Mouse (Mus musculus) heart, adult 2 months (tissue): ENCODE measurements around the gene Itk. TPM values are rescaled to one million over a fixed set of nuclear protein-coding genes. Genes with fewer than 3 reads are reported as not detected.
A peak's percentile ranks its signal among the peaks of the same experiment; 100 is the strongest.

Experiments
- DNase-seq, 2 experiments: peaks; one replicate each; pipeline ENCODE4 v3.0.0; 2021
- H3K27ac ChIP-seq: fragments of 200-600 bp; 2 replicates; pipeline ENCODE4 v1.8.1; 2022
- H3K27me3 ChIP-seq: fragments of 200-500 bp; 2 replicates; pipeline ENCODE4 v1.6.1; 2012; ENCODE audit warnings: mild to moderate bottlenecking, low read length, inconsistent platforms, mixed read lengths; ENCODE audit not compliant: control insufficient read depth, insufficient read depth
- H3K36me3 ChIP-seq: fragments of 200-500 bp; 2 replicates; pipeline ENCODE4 v1.6.1; 2012; ENCODE audit warnings: low read length, inconsistent platforms; ENCODE audit not compliant: control insufficient read depth, insufficient read depth
- H3K4me1 ChIP-seq: fragments of 200-500 bp; 2 replicates; pipeline ENCODE4 v1.6.1; 2011; ENCODE audit warnings: low read length; ENCODE audit not compliant: control insufficient read depth, insufficient read depth
- H3K4me3 ChIP-seq: fragments of 200-600 bp; 2 replicates; pipeline ENCODE4 v1.8.1; 2022
- H3K79me2 ChIP-seq: fragments of 200-500 bp; replicated peaks from 2 replicates; pipeline ENCODE4 v1.6.1; 2012; ENCODE audit warnings: mild to moderate bottlenecking, inconsistent platforms, low read length, moderate library complexity, mixed read lengths; ENCODE audit not compliant: control insufficient read depth, insufficient read depth
- H3K9ac ChIP-seq: fragments of 200-500 bp; 2 replicates; pipeline ENCODE4 v1.6.1; 2012; ENCODE audit warnings: low read depth, mild to moderate bottlenecking, control low read depth, inconsistent platforms, low read length, mixed read lengths
- CTCF ChIP-seq: fragments of 200-600 bp; IDR thresholded peaks from 2 replicates; pipeline ENCODE4 v1.8.1; 2022; ENCODE audit warnings: antibody characterized with exemption, mild to moderate bottlenecking, moderate library complexity
- EP300 ChIP-seq: fragments of 200-500 bp; IDR thresholded peaks from 2 replicates; pipeline ENCODE4 v1.6.1; 2011; ENCODE audit warnings: low read depth, low read length, control low read depth; ENCODE audit not compliant: insufficient read depth
- POLR2A ChIP-seq: fragments of 200-500 bp; IDR thresholded peaks from 2 replicates; pipeline ENCODE4 v1.6.1; 2011; ENCODE audit warnings: mild to moderate bottlenecking, low read depth, low read length, control low read depth; ENCODE audit not compliant: insufficient read depth
- WGBS: fragments of 180-500 bp; shearing (Covaris S2); methylation state at CpG from one replicate; pipeline ENCODE4 v1.1.7; 2018; 5-methylcytosine and 5-hydroxymethylcytosine counted together
- intact Hi-C: fragments of 180-260 bp; cut with DNase I; formaldehyde crosslinking; loops from one replicate; pipeline ENCODE4 v1.15.1; 2025
- polyA plus RNA-seq: library from polyadenylated mRNA; depleted of rRNA; stranded (reverse); fragments of >200 nt; gene quantifications from 2 replicates; pipeline ENCODE4 v1.2.3, GENCODE M21; 2012
- total RNA-seq, 2 experiments: library from RNA; stranded (reverse); gene quantifications; 2 replicates each; pipeline ENCODE4 v1.2.3; 2021

Gene Itk
- total and polyA plus RNA-seq, 3 experiments = 0.26 to 0.51 (median 0.30) TPM

DNA sequence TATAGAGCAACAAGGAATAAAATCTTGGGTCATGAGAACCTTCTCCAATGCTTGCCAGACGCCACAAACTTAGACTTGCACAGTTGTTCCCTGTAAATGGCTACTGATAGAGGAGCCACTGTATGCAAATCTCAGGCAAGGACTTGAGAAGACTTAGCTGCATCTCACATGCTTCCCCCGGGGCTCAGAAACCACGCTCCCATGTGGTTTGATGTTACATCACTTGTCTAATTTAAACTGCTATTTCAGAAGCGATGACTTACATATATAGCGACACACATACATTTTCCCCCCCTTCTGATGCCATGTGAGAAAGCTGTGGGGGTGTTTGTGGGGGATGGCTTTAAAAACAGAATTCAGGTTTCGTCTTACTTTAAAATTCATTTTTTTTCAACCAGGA is 75.5 kb downstream of the Itk start:
- Histone ChIP-seq H3K79me2 (no peaks in the 10 kb centered on the region), H3K4me3 (no peak overlapping the region), H3K27ac (no peak overlapping the region), H3K4me1 (no peaks in the 10 kb centered on the region; the same call in 1 of the 2 replicates), H3K36me3 (no peaks in the 10 kb centered on the region), H3K27me3 (peaks cover 3% of the 10 kb centered on the region; the same call in 1 of the 2 replicates), H3K9ac (no peak overlapping the region)
- WGBS = 69% methylated on average over 6 of the region's 6 CpGs
- TF ChIP-seq POLR2A (no peak), EP300 (no peak), CTCF (no peak)
- intact Hi-C loops = no loop called here
- DNase-seq = no peak

DNA sequence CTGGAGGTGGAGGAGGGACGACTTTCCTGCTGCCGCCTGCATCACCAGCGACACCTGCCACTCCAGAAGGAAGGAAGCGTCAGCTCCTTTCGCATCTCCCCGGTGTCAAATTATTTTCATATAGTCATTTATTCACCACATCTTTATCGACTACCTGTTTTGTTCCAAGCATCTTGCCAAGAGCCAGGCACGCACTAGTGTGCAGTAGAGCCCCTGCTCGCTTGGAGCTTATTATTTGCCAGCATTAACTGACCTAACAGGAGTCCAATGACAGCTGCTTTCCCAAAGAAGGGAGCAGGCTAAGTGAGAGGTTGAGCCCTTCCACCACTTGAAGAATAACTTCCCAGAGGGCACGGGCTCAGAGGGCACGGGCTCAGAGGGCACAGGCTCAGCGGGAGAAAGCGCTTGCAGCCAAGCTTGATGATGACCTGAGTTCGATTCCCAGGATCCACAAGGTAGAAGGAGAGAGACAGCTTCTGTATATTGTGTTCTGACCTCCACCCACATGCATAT is 76.7 kb downstream of the Itk start, which contains the start of gene Cyfip2:
TSS of gene Cyfip2 (minus strand) at position 337 of the 513 bp plus-strand sequence.
- TF ChIP-seq CTCF (no peak), POLR2A (no peak), EP300 (no peak)
- 9% methylated on average over 14 of the region's 14 CpGs for whole genome bisulfite sequencing
- H3K4me3 ChIP-seq = peak within 1 kb of the TSS; percentile 68
- H3K27me3 ChIP-seq = peaks cover 3% of the 10 kb centered on the region; the same call in 1 of the 2 replicates
- no peaks in the 10 kb centered on the region for H3K4me1 ChIP-seq
- intact Hi-C loops = no loop called here
- peak within 1 kb of the TSS; percentile 59 for H3K27ac ChIP-seq
- DNase-seq = no peak
- no peaks in the 10 kb centered on the region for H3K36me3 ChIP-seq
- H3K9ac ChIP-seq = peak within 1 kb of the TSS; percentile 78
- no peaks in the 10 kb centered on the region for H3K79me2 ChIP-seq

GRCm38 (mm10) chr11:46311703-46312522 is 77.4 kb downstream of the Itk start:
- H3K4me1 ChIP-seq = no peaks in the 10 kb centered on the region
- peak; percentile 72 to 76 for DNase-seq
- TF ChIP-seq CTCF (no peak), EP300 (no peak), POLR2A (peak; percentile 40; the same call in 1 of the 2 replicates)
- peak overlapping the region; percentile 68 for H3K4me3 ChIP-seq
- under 1% methylated on average over 69 of the region's 71 CpGs for WGBS
- intact Hi-C loops = no loop called here
- no peaks in the 10 kb centered on the region for H3K79me2 ChIP-seq
- peak overlapping the region; percentile 78 for H3K9ac ChIP-seq
- no peaks in the 10 kb centered on the region for H3K36me3 ChIP-seq
- peaks cover 3% of the 10 kb centered on the region; the same call in 1 of the 2 replicates for H3K27me3 ChIP-seq
- H3K27ac ChIP-seq = peak overlapping the region; percentile 59

DNA sequence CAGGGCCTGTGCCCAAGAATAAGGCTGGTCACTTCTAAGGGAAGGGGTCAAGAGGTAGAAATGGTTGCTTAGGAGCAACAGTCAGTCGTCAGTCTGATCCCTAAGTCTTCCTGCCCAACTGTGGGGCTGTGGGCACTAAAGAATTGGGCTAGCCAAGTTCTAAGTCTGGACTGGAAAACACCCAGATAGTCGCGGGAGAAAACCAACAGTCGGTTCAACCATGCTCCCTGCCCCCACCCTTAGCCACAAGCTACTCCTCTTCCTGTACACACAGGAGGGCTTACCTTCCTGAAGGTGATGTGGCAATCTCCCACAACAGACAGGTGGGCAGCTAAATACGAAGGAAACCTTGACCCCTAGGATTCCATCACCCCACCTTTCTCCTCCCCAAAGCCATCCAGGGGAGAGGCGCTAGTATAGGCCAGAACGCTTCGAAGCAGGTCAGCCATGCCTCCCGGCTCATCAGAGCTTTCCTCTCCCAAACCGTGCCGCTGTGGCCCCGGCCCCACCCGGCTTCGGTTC is 78.1 kb downstream of the Itk start:
- H3K79me2 ChIP-seq = no peaks in the 10 kb centered on the region
- TF ChIP-seq EP300 = no peak
- TF ChIP-seq POLR2A = no peak
- TF ChIP-seq CTCF = no peak
- peak; percentile 36 to 41 for DNase-seq
- H3K9ac ChIP-seq = peak overlapping the region; percentile 78
- 13% methylated on average over 14 of the region's 14 CpGs for WGBS
- peak overlapping the region; percentile 68 for H3K4me3 ChIP-seq
- H3K27ac ChIP-seq = peak overlapping the region; percentile 34
- H3K4me1 ChIP-seq = no peaks in the 10 kb centered on the region
- H3K27me3 ChIP-seq = peaks cover 3% of the 10 kb centered on the region; the same call in 1 of the 2 replicates
- H3K36me3 ChIP-seq = no peaks in the 10 kb centered on the region
- intact Hi-C loops = no loop called here

DNA sequence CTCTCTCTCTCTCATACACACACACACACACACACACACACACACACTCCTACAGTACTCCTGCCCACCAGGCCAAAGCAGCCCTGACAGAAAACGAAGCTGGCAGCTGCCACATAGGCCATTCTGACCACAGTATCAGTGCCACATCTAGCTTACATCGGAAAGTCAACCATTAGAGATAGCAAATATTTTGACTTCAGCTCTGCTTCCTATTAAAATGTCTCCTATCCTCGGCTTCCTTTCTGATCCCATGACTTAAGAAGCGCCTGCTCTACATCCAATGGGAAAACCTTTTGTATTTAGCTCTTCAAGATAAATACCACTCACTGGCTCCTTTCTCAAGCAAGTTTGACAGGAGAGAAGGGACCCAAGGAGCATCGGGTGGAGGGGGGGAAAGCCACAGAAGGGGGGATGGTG is 78.7 kb downstream of the Itk start:
- Histone ChIP-seq H3K9ac (no peak overlapping the region), H3K79me2 (no peaks in the 10 kb centered on the region), H3K36me3 (no peaks in the 10 kb centered on the region), H3K4me1 (no peaks in the 10 kb centered on the region), H3K27me3 (peaks cover 3% of the 10 kb centered on the region; the same call in 1 of the 2 replicates), H3K4me3 (no peak overlapping the region), H3K27ac (no peak overlapping the region; the same call in 1 of the 2 replicates)
- WGBS = 62% methylated on average over 5 of the region's 5 CpGs
- no peak for TF ChIP-seq EP300
- no peak for TF ChIP-seq CTCF
- TF ChIP-seq POLR2A = no peak
- no peak for DNase-seq
- intact Hi-C loops = no loop called here
